Mouse (Mus musculus): Measurements from ENCODE around the gene Olfr854.

Olfr854 gene

DNA sequence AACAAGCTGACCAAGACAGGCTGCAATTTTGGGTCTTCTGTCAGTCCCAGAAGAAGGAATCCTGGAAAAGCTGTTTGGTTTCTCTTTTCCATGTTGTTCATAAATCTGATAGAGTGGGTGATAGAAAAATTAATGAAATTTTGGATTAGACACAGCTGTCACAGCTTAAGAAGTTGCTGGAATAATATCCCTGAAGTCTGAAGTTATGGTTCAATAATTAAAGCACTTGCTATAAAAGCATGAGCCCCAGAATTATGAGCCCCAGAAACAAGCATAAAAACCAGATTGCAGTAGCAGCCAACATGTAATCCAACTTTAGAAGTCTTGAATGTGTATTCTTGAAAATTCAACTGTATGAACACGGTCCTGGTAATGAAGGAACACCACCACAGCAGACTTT, at the start of gene Olfr854:
Gene Olfr854 (minus strand): TSS at position 101 of the 400 bp plus-strand sequence.
- DNase-seq (ENCODE audit: low spot score in 2 of 2), result no peak

DNA sequence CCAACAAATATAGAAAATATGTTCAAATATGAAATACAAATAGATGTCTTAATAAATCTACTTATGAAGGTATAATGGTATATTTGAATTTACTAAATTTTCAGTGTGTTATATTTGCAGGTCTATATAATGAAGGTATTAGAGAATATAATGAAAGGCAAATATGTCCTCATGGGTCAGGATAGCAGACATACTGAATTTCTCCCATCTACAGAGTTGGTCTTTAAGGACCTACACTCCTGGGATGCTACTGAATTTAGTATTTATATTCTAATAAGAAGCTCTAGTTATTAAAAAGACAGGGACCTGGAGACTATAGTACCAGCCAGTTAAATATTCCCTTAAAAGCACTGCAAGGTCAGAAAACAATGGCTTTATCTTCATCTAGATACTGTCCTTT, 15.1 kb upstream of the Olfr854 start, which contains the start of gene Olfr855:
Gene Olfr855 (plus strand): TSS at position 301 of the 400 bp plus-strand sequence.
- DNase-seq (ENCODE audit: low spot score in 2 of 2), result no peak

DNA sequence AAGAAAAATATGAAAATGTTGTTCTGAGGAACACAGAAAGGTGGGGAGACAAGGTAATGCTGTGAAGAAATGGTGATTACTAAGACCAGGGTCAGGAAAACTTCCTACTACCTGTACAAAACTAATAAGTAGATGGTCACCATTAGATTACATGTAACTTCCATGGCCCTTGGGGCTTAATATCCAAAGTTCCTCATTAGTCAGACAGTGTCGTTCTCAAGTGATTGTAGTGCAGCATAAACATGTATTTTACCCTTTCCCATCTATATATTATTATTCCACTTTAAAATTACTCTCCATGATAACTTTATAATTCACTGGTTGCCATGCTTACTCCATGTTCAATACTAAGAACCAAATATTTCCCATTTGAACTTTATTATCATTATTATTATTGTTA, 26.2 kb downstream of the Olfr854 start, which contains the start of gene Olfr853:
Gene Olfr853 (minus strand): TSS at position 101 of the 400 bp plus-strand sequence.
- DNase-seq (ENCODE audit: low spot score in 2 of 2), result no peak
